8 mouse cellular contexts compared by ENCODE assay signal in genomic region chrX:53052652-53053500, GRCm38 (mm10).
DNase-seq lines count a peak whose midpoint lies in the region; ATAC-seq lines count a peak whose summit lies in the region.

No protein-coding gene starts in this region.

- no peak overlapping the region for H3K9ac ChIP-seq in heart, embryonic 11.5 days (ENCODE audit: low read depth, low read length)
- no peak overlapping the region for H3K9ac ChIP-seq in limb, embryonic 15.5 days

- no peaks in the 10 kb centered on the region for H3K27me3 ChIP-seq in heart, embryonic 11.5 days (ENCODE audit: control insufficient read depth, insufficient read depth, low read length)
- no peaks in the 10 kb centered on the region; the same call in 1 of the 2 replicates for H3K27me3 ChIP-seq in limb, embryonic 15.5 days

- peak overlapping the region; percentile 88 for H3K27ac ChIP-seq in heart, embryonic 11.5 days (ENCODE audit: low read depth, low read length)
- peak overlapping the region; percentile 83 for H3K27ac ChIP-seq in limb, embryonic 15.5 days

- DNase-seq in heart, postnatal 36 days, result no peak
- DNase-seq in R1 (ENCODE audit: low read depth, low spot score), result peak; percentile 87
- DNase-seq in ovary, postnatal 10 days (ENCODE audit: low spot score), result peak; percentile 39
- no peak for DNase-seq in layer of hippocampus, adult 9-10 months (ENCODE audit: low spot score)
- no peak for DNase-seq in layer of hippocampus, adult 11-12 months (ENCODE audit: low spot score)

- H3K36me3 ChIP-seq in heart, embryonic 11.5 days (ENCODE audit: control insufficient read depth, insufficient read depth, low read length), result 0 out of 2 replicates have a peak, but pooled peaks cover 4% of the 10 kb centered on the region
- H3K36me3 ChIP-seq in limb, embryonic 15.5 days, result no peaks in the 10 kb centered on the region

- H3K4me2 ChIP-seq in heart, embryonic 11.5 days, result peak overlapping the region; percentile 62
- H3K4me2 ChIP-seq in limb, embryonic 15.5 days, result peak overlapping the region; percentile 32

- 11% methylated on average over 13 of the region's 13 CpGs for WGBS in heart, embryonic 11.5 days (ENCODE audit: insufficient replicate concordance)
- 16% methylated on average over 13 of the region's 13 CpGs for WGBS in limb, embryonic 15.5 days

- intact Hi-C loops in heart, postnatal 36 days (cut with DNase I), result no loop called here

- H3K9me3 ChIP-seq in heart, embryonic 11.5 days (replicated peaks; ENCODE audit: control insufficient read depth, low read length), result no peaks in the 10 kb centered on the region
- H3K9me3 ChIP-seq in limb, embryonic 15.5 days, result no peaks in the 10 kb centered on the region

- H3K4me1 ChIP-seq in heart, embryonic 11.5 days (ENCODE audit: control insufficient read depth, insufficient read depth, low read length), result no peaks in the 10 kb centered on the region; the same call in 1 of the 2 replicates
- peaks cover 21% of the 10 kb centered on the region; the same call in 1 of the 2 replicates for H3K4me1 ChIP-seq in limb, embryonic 15.5 days

- ATAC-seq in heart, embryonic 11.5 days (replicated peaks; ENCODE audit: insufficient number of reproducible peaks, low FRiP score, low TSS enrichment), result peak; percentile 48
- ATAC-seq in granulocyte monocyte progenitor cell, adult 5-6 weeks (replicated peaks; ENCODE audit: poor library complexity, severe bottlenecking), result peak; percentile 64
- peak; percentile 57 for ATAC-seq in limb, embryonic 15.5 days (ENCODE audit: insufficient number of reproducible peaks, low FRiP score, low TSS enrichment, low read depth)

- peak overlapping the region; percentile 37; the same call in 1 of the 2 replicates for H3K4me3 ChIP-seq in heart, embryonic 11.5 days (ENCODE audit: low read depth, low read length)
- H3K4me3 ChIP-seq in limb, embryonic 15.5 days, result no peak overlapping the region; the same call in 1 of the 2 replicates

Comparison
In these comparisons a context has a peak if more than half of its experiments do, and no peak if none do; other contexts are left out.
1. DNase-seq: peak in R1 (single experiment) and ovary, postnatal 10 days (single experiment); none in heart, postnatal 36 days (0 of 2), layer of hippocampus, adult 9-10 months (single experiment) and layer of hippocampus, adult 11-12 months (single experiment).
2. Peak in every context shown above with its lines, with median percentiles within 50 percentile points of each other: ATAC-seq.